Mouse (Mus musculus): ENCODE results near the gene Evl. TPM values are rescaled to one million over a fixed set of nuclear protein-coding genes. Genes with fewer than 3 reads are reported as not detected.

The Evl gene
- polyA plus RNA-seq, 1 experiment from 2014 or later: 51.0 TPM

- WGBS (ENCODE audit: insufficient replicate concordance): 74% methylated on average over 6 of the region's 6 CpGs
- no peak overlapping the region for H3K4me2 ChIP-seq
- peaks cover 13% of the 10 kb centered on the region for H3K36me3 ChIP-seq (ENCODE audit: control insufficient read depth, insufficient read depth, low read length)
These were observed 132.4 kb downstream of the Evl start for GRCm38 (mm10) chr12:108686926-108687325.

GRCm38 (mm10) chr12:108689167-108689566, 134.6 kb downstream of the Evl start:
- no peak overlapping the region for H3K27ac ChIP-seq (ENCODE audit: low read depth, low read length)
- H3K27me3 ChIP-seq (ENCODE audit: control insufficient read depth, insufficient read depth, low read length): no peaks in the 10 kb centered on the region
- H3K4me3 ChIP-seq (ENCODE audit: low read depth, low read length): no peak overlapping the region
- no peak overlapping the region for H3K4me2 ChIP-seq
- H3K9me3 ChIP-seq (replicated peaks; ENCODE audit: control insufficient read depth, low read length): no peaks in the 10 kb centered on the region
- peaks cover 2% of the 10 kb centered on the region; the same call in 1 of the 2 replicates for H3K36me3 ChIP-seq (ENCODE audit: control insufficient read depth, insufficient read depth, low read length)
- no peaks in the 10 kb centered on the region; the same call in 1 of the 2 replicates for H3K4me1 ChIP-seq (ENCODE audit: control insufficient read depth, insufficient read depth, low read length)
- 74% methylated on average over 9 of the region's 9 CpGs for WGBS (ENCODE audit: insufficient replicate concordance)
- H3K9ac ChIP-seq (ENCODE audit: low read depth, low read length): no peak overlapping the region
- ATAC-seq (replicated peaks; ENCODE audit: insufficient number of reproducible peaks, low FRiP score, low TSS enrichment): no peak

More at GRCm38 (mm10) chr12:108686926-108687325, 132.4 kb downstream of the Evl start:
- H3K4me3 ChIP-seq (ENCODE audit: low read depth, low read length): no peak overlapping the region
- no peaks in the 10 kb centered on the region for H3K9me3 ChIP-seq (replicated peaks; ENCODE audit: control insufficient read depth, low read length)
- ATAC-seq (replicated peaks; ENCODE audit: insufficient number of reproducible peaks, low FRiP score, low TSS enrichment): no peak
- no peak overlapping the region for H3K9ac ChIP-seq (ENCODE audit: low read depth, low read length)
- H3K4me1 ChIP-seq (ENCODE audit: control insufficient read depth, insufficient read depth, low read length): no peaks in the 10 kb centered on the region; the same call in 1 of the 2 replicates
- no peaks in the 10 kb centered on the region for H3K27me3 ChIP-seq (ENCODE audit: control insufficient read depth, insufficient read depth, low read length)
- H3K27ac ChIP-seq (ENCODE audit: low read depth, low read length): no peak overlapping the region

- no peak for ATAC-seq (replicated peaks; ENCODE audit: insufficient number of reproducible peaks, low FRiP score, low TSS enrichment)
- H3K4me2 ChIP-seq: no peak overlapping the region
- H3K4me3 ChIP-seq (ENCODE audit: low read depth, low read length): no peak overlapping the region
- no peaks in the 10 kb centered on the region for H3K9me3 ChIP-seq (replicated peaks; ENCODE audit: control insufficient read depth, low read length)
- 71% methylated on average over 9 of the region's 9 CpGs for WGBS (ENCODE audit: insufficient replicate concordance)
- H3K27ac ChIP-seq (ENCODE audit: low read depth, low read length): no peak overlapping the region
- H3K27me3 ChIP-seq (ENCODE audit: control insufficient read depth, insufficient read depth, low read length): no peaks in the 10 kb centered on the region
- H3K9ac ChIP-seq (ENCODE audit: low read depth, low read length): no peak overlapping the region
- H3K36me3 ChIP-seq (ENCODE audit: control insufficient read depth, insufficient read depth, low read length): no peaks in the 10 kb centered on the region
- H3K4me1 ChIP-seq (ENCODE audit: control insufficient read depth, insufficient read depth, low read length): no peaks in the 10 kb centered on the region; the same call in 1 of the 2 replicates
These were observed 136.0 kb downstream of the Evl start for GRCm38 (mm10) chr12:108690529-108690928.

GRCm38 (mm10) chr12:108693592-108693991, 139.1 kb downstream of the Evl start:
- Histone ChIP-seq H3K27ac (ENCODE audit: low read depth, low read length) (no peak overlapping the region), H3K4me3 (ENCODE audit: low read depth, low read length) (no peak overlapping the region), H3K9ac (ENCODE audit: low read depth, low read length) (no peak overlapping the region), H3K4me2 (no peak overlapping the region), H3K27me3 (ENCODE audit: control insufficient read depth, insufficient read depth, low read length) (no peaks in the 10 kb centered on the region), H3K36me3 (ENCODE audit: control insufficient read depth, insufficient read depth, low read length) (no peaks in the 10 kb centered on the region), H3K4me1 (ENCODE audit: control insufficient read depth, insufficient read depth, low read length) (no peaks in the 10 kb centered on the region; the same call in 1 of the 2 replicates), H3K9me3 (replicated peaks; ENCODE audit: control insufficient read depth, low read length) (no peaks in the 10 kb centered on the region)
- ATAC-seq (replicated peaks; ENCODE audit: insufficient number of reproducible peaks, low FRiP score, low TSS enrichment): no peak
- 63% methylated on average over 2 of the region's 2 CpGs for WGBS (ENCODE audit: insufficient replicate concordance)

GRCm38 (mm10) chr12:108694223-108694622, 139.7 kb downstream of the Evl start:
- H3K4me1 ChIP-seq (ENCODE audit: control insufficient read depth, insufficient read depth, low read length): peaks cover 4% of the 10 kb centered on the region; the same call in 1 of the 2 replicates
- no peak overlapping the region for H3K4me2 ChIP-seq
- no peak overlapping the region for H3K4me3 ChIP-seq (ENCODE audit: low read depth, low read length)
- H3K27me3 ChIP-seq (ENCODE audit: control insufficient read depth, insufficient read depth, low read length): no peaks in the 10 kb centered on the region
- no peak overlapping the region for H3K27ac ChIP-seq (ENCODE audit: low read depth, low read length)
- 59% methylated on average over 1 of the region's 1 CpGs for WGBS (ENCODE audit: insufficient replicate concordance)
- H3K36me3 ChIP-seq (ENCODE audit: control insufficient read depth, insufficient read depth, low read length): no peaks in the 10 kb centered on the region
- no peak for ATAC-seq (replicated peaks; ENCODE audit: insufficient number of reproducible peaks, low FRiP score, low TSS enrichment)
- no peaks in the 10 kb centered on the region for H3K9me3 ChIP-seq (replicated peaks; ENCODE audit: control insufficient read depth, low read length)
- no peak overlapping the region for H3K9ac ChIP-seq (ENCODE audit: low read depth, low read length)

- no peak overlapping the region for H3K4me2 ChIP-seq
- ATAC-seq (replicated peaks; ENCODE audit: insufficient number of reproducible peaks, low FRiP score, low TSS enrichment): no peak
- no peak overlapping the region for H3K4me3 ChIP-seq (ENCODE audit: low read depth, low read length)
- 69% methylated on average over 11 of the region's 11 CpGs for WGBS (ENCODE audit: insufficient replicate concordance)
- no peak overlapping the region for H3K27ac ChIP-seq (ENCODE audit: low read depth, low read length)
- H3K4me1 ChIP-seq (ENCODE audit: control insufficient read depth, insufficient read depth, low read length): peaks cover 15% of the 10 kb centered on the region
- peaks cover 37% of the 10 kb centered on the region for H3K27me3 ChIP-seq (ENCODE audit: control insufficient read depth, insufficient read depth, low read length)
- H3K9ac ChIP-seq (ENCODE audit: low read depth, low read length): no peak overlapping the region
- H3K36me3 ChIP-seq (ENCODE audit: control insufficient read depth, insufficient read depth, low read length): no peaks in the 10 kb centered on the region
- H3K9me3 ChIP-seq (replicated peaks; ENCODE audit: control insufficient read depth, low read length): no peaks in the 10 kb centered on the region
These were observed 144.4 kb downstream of the Evl start for GRCm38 (mm10) chr12:108698697-108699471.

GRCm38 (mm10) chr12:108699576-108699975, 145.1 kb downstream of the Evl start:
- Histone ChIP-seq H3K36me3 (ENCODE audit: control insufficient read depth, insufficient read depth, low read length) (no peaks in the 10 kb centered on the region), H3K27me3 (ENCODE audit: control insufficient read depth, insufficient read depth, low read length) (peaks cover 44% of the 10 kb centered on the region), H3K4me1 (ENCODE audit: control insufficient read depth, insufficient read depth, low read length) (peaks cover 15% of the 10 kb centered on the region), H3K27ac (ENCODE audit: low read depth, low read length) (no peak overlapping the region), H3K9me3 (replicated peaks; ENCODE audit: control insufficient read depth, low read length) (no peaks in the 10 kb centered on the region), H3K9ac (ENCODE audit: low read depth, low read length) (no peak overlapping the region), H3K4me2 (no peak overlapping the region), H3K4me3 (ENCODE audit: low read depth, low read length) (no peak overlapping the region)
- WGBS (ENCODE audit: insufficient replicate concordance): 58% methylated on average over 10 of the region's 10 CpGs
- ATAC-seq (replicated peaks; ENCODE audit: insufficient number of reproducible peaks, low FRiP score, low TSS enrichment): no peak

GRCm38 (mm10) chr12:108700037-108700436, 145.5 kb downstream of the Evl start:
- H3K9me3 ChIP-seq (replicated peaks; ENCODE audit: control insufficient read depth, low read length): no peaks in the 10 kb centered on the region
- no peak overlapping the region for H3K4me2 ChIP-seq
- peaks cover 48% of the 10 kb centered on the region for H3K27me3 ChIP-seq (ENCODE audit: control insufficient read depth, insufficient read depth, low read length)
- no peak overlapping the region for H3K9ac ChIP-seq (ENCODE audit: low read depth, low read length)
- no peaks in the 10 kb centered on the region for H3K36me3 ChIP-seq (ENCODE audit: control insufficient read depth, insufficient read depth, low read length)
- 54% methylated on average over 5 of the region's 5 CpGs for WGBS (ENCODE audit: insufficient replicate concordance)
- H3K4me1 ChIP-seq (ENCODE audit: control insufficient read depth, insufficient read depth, low read length): peaks cover 15% of the 10 kb centered on the region
- no peak overlapping the region for H3K27ac ChIP-seq (ENCODE audit: low read depth, low read length)
- H3K4me3 ChIP-seq (ENCODE audit: low read depth, low read length): no peak overlapping the region
- no peak for ATAC-seq (replicated peaks; ENCODE audit: insufficient number of reproducible peaks, low FRiP score, low TSS enrichment)

GRCm38 (mm10) chr12:108701221-108701620, 146.7 kb downstream of the Evl start:
- Histone ChIP-seq H3K36me3 (ENCODE audit: control insufficient read depth, insufficient read depth, low read length) (no peaks in the 10 kb centered on the region), H3K27ac (ENCODE audit: low read depth, low read length) (no peak overlapping the region), H3K9ac (ENCODE audit: low read depth, low read length) (no peak overlapping the region), H3K27me3 (ENCODE audit: control insufficient read depth, insufficient read depth, low read length) (peaks cover 49% of the 10 kb centered on the region), H3K4me1 (ENCODE audit: control insufficient read depth, insufficient read depth, low read length) (peaks cover 15% of the 10 kb centered on the region), H3K9me3 (replicated peaks; ENCODE audit: control insufficient read depth, low read length) (no peaks in the 10 kb centered on the region), H3K4me3 (ENCODE audit: low read depth, low read length) (no peak overlapping the region), H3K4me2 (no peak overlapping the region)
- no peak for ATAC-seq (replicated peaks; ENCODE audit: insufficient number of reproducible peaks, low FRiP score, low TSS enrichment)
- WGBS (ENCODE audit: insufficient replicate concordance): 60% methylated on average over 2 of the region's 2 CpGs
